Mouse (Mus musculus) heart, postnatal 0 days (tissue): Measurements from ENCODE around the gene Vezf1. TPM values are rescaled to one million over a fixed set of nuclear protein-coding genes. Genes with fewer than 3 reads are reported as not detected.
A peak's percentile ranks its signal among the peaks of the same experiment; 100 is the strongest.

ENCODE experiments used
- ATAC-seq: fragments of 200-750 bp; cut with Nextera tagmentation; 2 replicates; pipeline ENCODE4 v1.8.0; 2017; ENCODE audit warnings: low read depth, moderate number of reproducible peaks, moderate library complexity; ENCODE audit not compliant: insufficient read depth
- DNase-seq: peaks from one replicate; pipeline ENCODE4 v3.0.0-alpha.2; 2016; ENCODE audit warnings: low spot score
- H3K27ac ChIP-seq: fragments of 300-500 bp; sonication (generic); 2 replicates; pipeline ENCODE4 v1.5.1; 2014; ENCODE audit warnings: low read depth, mild to moderate bottlenecking
- H3K27me3 ChIP-seq: fragments of 300-500 bp; sonication (generic); 2 replicates; pipeline ENCODE4 v1.6.1; 2014; ENCODE audit warnings: low read length, mixed read lengths; ENCODE audit not compliant: control insufficient read depth, insufficient read depth
- H3K36me3 ChIP-seq: fragments of 300-500 bp; sonication (generic); replicated peaks from 2 replicates; pipeline ENCODE4 v1.6.1; 2014; ENCODE audit warnings: low read length, mixed read lengths; ENCODE audit not compliant: control insufficient read depth, insufficient read depth
- H3K4me1 ChIP-seq: fragments of 300-500 bp; sonication (generic); 2 replicates; pipeline ENCODE4 v1.6.1; 2014; ENCODE audit warnings: antibody characterized with exemption; ENCODE audit not compliant: control insufficient read depth, insufficient read depth
- H3K4me2 ChIP-seq: fragments of 300-500 bp; sonication (generic); 2 replicates; pipeline ENCODE4 v1.6.1; 2014; ENCODE audit warnings: low read depth, mild to moderate bottlenecking, low read length, moderate library complexity
- H3K4me3 ChIP-seq: fragments of 300-500 bp; sonication (generic); 2 replicates; pipeline ENCODE4 v1.5.1; 2014; ENCODE audit warnings: low read depth, low read length
- H3K9ac ChIP-seq: fragments of 300-500 bp; sonication (generic); replicated peaks from 2 replicates; pipeline ENCODE4 v1.6.1; 2014; ENCODE audit warnings: low read depth, low read length, mixed read lengths
- H3K9me3 ChIP-seq: fragments of 300-500 bp; sonication (generic); replicated peaks from 2 replicates; pipeline ENCODE4 v1.6.1; 2016; ENCODE audit warnings: low read length; ENCODE audit not compliant: control insufficient read depth
- CTCF ChIP-seq: IDR thresholded peaks from 2 replicates; pipeline ENCODE4 v1.5.1; 2016; ENCODE audit warnings: antibody characterized with exemption, control low read depth, low read depth
- EP300 ChIP-seq: IDR thresholded peaks from 2 replicates; pipeline ENCODE4 v1.6.1; 2016; ENCODE audit warnings: antibody characterized with exemption, low read depth
- WGBS: fragments of 180-500 bp; shearing (Covaris S2); extraction: QIAGEN DNeasy Blood & Tissue Kit; methylation state at CpG from one replicate; pipeline ENCODE4 v1.1.7; 2014; 5-methylcytosine and 5-hydroxymethylcytosine counted together
- polyA plus RNA-seq: library from polyadenylated mRNA; unstranded; fragments of >200 nt; fragmentation: Nextera tagmentation; extraction: Ambion mirVana; gene quantifications from 2 replicates; pipeline ENCODE4 v1.2.1, GENCODE M21; 2015
- total RNA-seq: library from RNA; depleted of rRNA; stranded (reverse); fragments of >200 nt; gene quantifications from 2 replicates; pipeline ENCODE4 v1.2.3, GENCODE M21; 2014; ENCODE audit warnings: low replicate concordance; rRNA removed

Vezf1 gene
- total and polyA plus RNA-seq, 2 experiments from 2014 or later = 17.6 to 31.9 TPM

GRCm38 (mm10) chr11:88126306-88126793, 58.3 kb downstream of the Vezf1 start:
- Histone ChIP-seq H3K4me3 (no peak overlapping the region), H3K36me3 (no peaks in the 10 kb centered on the region), H3K9me3 (no peaks in the 10 kb centered on the region), H3K27me3 (no peaks in the 10 kb centered on the region), H3K4me2 (no peak overlapping the region), H3K27ac (no peak overlapping the region), H3K9ac (no peak overlapping the region), H3K4me1 (peaks cover 1% of the 10 kb centered on the region; the same call in 1 of the 2 replicates)
- WGBS = 48% methylated on average over 5 of the region's 5 CpGs
- DNase-seq (no peak), ATAC-seq (no peak)
- TF ChIP-seq CTCF = no peak
- TF ChIP-seq EP300 = no peak

- DNase-seq (no peak), ATAC-seq (no peak)
- TF ChIP-seq EP300 = no peak
- no peak for TF ChIP-seq CTCF
- H3K9ac ChIP-seq = no peak overlapping the region
- no peaks in the 10 kb centered on the region for H3K27me3 ChIP-seq
- no peak overlapping the region for H3K27ac ChIP-seq
- no peaks in the 10 kb centered on the region for H3K9me3 ChIP-seq
- no peak overlapping the region for H3K4me3 ChIP-seq
- no peak overlapping the region for H3K4me2 ChIP-seq
- H3K36me3 ChIP-seq = no peaks in the 10 kb centered on the region
- H3K4me1 ChIP-seq = peaks cover 20% of the 10 kb centered on the region
- 95% methylated on average over 9 of the region's 9 CpGs for WGBS
Measured at GRCm38 (mm10) chr11:88128461-88128860, 60.4 kb downstream of the Vezf1 start.

- no peak overlapping the region for H3K27ac ChIP-seq
- DNase-seq = no peak
- H3K4me3 ChIP-seq = no peak overlapping the region
- no peak overlapping the region for H3K9ac ChIP-seq
- ATAC-seq = no peak
- H3K4me2 ChIP-seq = no peak overlapping the region
- H3K4me1 ChIP-seq = peaks cover 20% of the 10 kb centered on the region
- H3K9me3 ChIP-seq = no peaks in the 10 kb centered on the region
- TF ChIP-seq EP300 (no peak), CTCF (no peak)
- H3K36me3 ChIP-seq = no peaks in the 10 kb centered on the region
- H3K27me3 ChIP-seq = no peaks in the 10 kb centered on the region
- 76% methylated on average over 3 of the region's 3 CpGs for WGBS
Measured at GRCm38 (mm10) chr11:88129281-88129680, 61.2 kb downstream of the Vezf1 start.

- H3K27me3 ChIP-seq = no peaks in the 10 kb centered on the region
- no peak overlapping the region for H3K4me2 ChIP-seq
- no peak for ATAC-seq
- TF ChIP-seq EP300 (no peak), CTCF (no peak)
- no peaks in the 10 kb centered on the region for H3K9me3 ChIP-seq
- DNase-seq = no peak
- no peaks in the 10 kb centered on the region for H3K36me3 ChIP-seq
- no peak overlapping the region for H3K4me3 ChIP-seq
- 96% methylated on average over 10 of the region's 10 CpGs for WGBS
- no peak overlapping the region for H3K9ac ChIP-seq
- no peak overlapping the region for H3K27ac ChIP-seq
- H3K4me1 ChIP-seq = peaks cover 20% of the 10 kb centered on the region
Measured at GRCm38 (mm10) chr11:88129935-88130334, 61.9 kb downstream of the Vezf1 start.

- H3K9ac ChIP-seq = peak overlapping the region; percentile 34; the same call in 1 of the 2 replicates
- no peaks in the 10 kb centered on the region for H3K27me3 ChIP-seq
- H3K4me2 ChIP-seq = peak overlapping the region; percentile 49
- TF ChIP-seq CTCF (no peak), EP300 (no peak)
- 7% methylated on average over 8 of the region's 8 CpGs for WGBS
- peak overlapping the region; percentile 88 for H3K27ac ChIP-seq
- no peaks in the 10 kb centered on the region for H3K36me3 ChIP-seq
- no peaks in the 10 kb centered on the region for H3K9me3 ChIP-seq
- H3K4me1 ChIP-seq = peaks cover 20% of the 10 kb centered on the region
- DNase-seq = peak; percentile 85
- peak overlapping the region; percentile 17; the same call in 1 of the 2 replicates for H3K4me3 ChIP-seq
- ATAC-seq = peak; percentile 76
Measured at GRCm38 (mm10) chr11:88131847-88132246, 63.8 kb downstream of the Vezf1 start.

Other genes starting within 250 kb of the Vezf1 start
- 0.19 TPM in 1 of 2 replicates, not detected in the other for gene Lpo, start 240.0 kb upstream of the Vezf1 start, total RNA-seq
- not detected in 2 replicates for gene Lpo, start 240.0 kb upstream of the Vezf1 start, polyA plus RNA-seq
- gene Mks1, start 215.1 kb upstream of the Vezf1 start, total RNA-seq = 4.4 and 4.8 TPM in 2 replicates
- 4.5 and 6.0 TPM in 2 replicates for gene Mks1, start 215.1 kb upstream of the Vezf1 start, polyA plus RNA-seq
- gene Epx, start 192.7 kb upstream of the Vezf1 start, total RNA-seq = not detected in 2 replicates
- 0.22 and 0.25 TPM in 2 replicates for gene Epx, start 192.7 kb upstream of the Vezf1 start, polyA plus RNA-seq
- gene Olfr462, start 176.0 kb upstream of the Vezf1 start, total RNA-seq = not detected in 2 replicates
- not detected in 2 replicates for gene Olfr462, start 176.0 kb upstream of the Vezf1 start, polyA plus RNA-seq
- gene Olfr463, start 170.9 kb upstream of the Vezf1 start, total RNA-seq = not detected in 2 replicates
- not detected in 2 replicates for gene Olfr463, start 170.9 kb upstream of the Vezf1 start, polyA plus RNA-seq
- not detected in 2 replicates for gene Olfr464, start 147.3 kb upstream of the Vezf1 start, total RNA-seq
- gene Olfr464, start 147.3 kb upstream of the Vezf1 start, polyA plus RNA-seq = not detected in 2 replicates
- 18.6 and 20.7 TPM in 2 replicates for gene Dynll2, start 80.7 kb upstream of the Vezf1 start, total RNA-seq
- gene Dynll2, start 80.7 kb upstream of the Vezf1 start, polyA plus RNA-seq = 32.9 and 33.0 TPM in 2 replicates
- 195 and 223 TPM in 2 replicates for gene Srsf1, start 20.9 kb upstream of the Vezf1 start, total RNA-seq
- 82.2 and 83.5 TPM in 2 replicates for gene Srsf1, start 20.9 kb upstream of the Vezf1 start, polyA plus RNA-seq
- gene Cuedc1, start 29.8 kb downstream of the Vezf1 start, total RNA-seq = 15.1 and 19.2 TPM in 2 replicates
- gene Cuedc1, start 29.8 kb downstream of the Vezf1 start, polyA plus RNA-seq = 17.0 and 17.5 TPM in 2 replicates
- gene Mrps23, start 136.1 kb downstream of the Vezf1 start, total RNA-seq = 77.6 and 240 TPM in 2 replicates
- gene Mrps23, start 136.1 kb downstream of the Vezf1 start, polyA plus RNA-seq = 156 TPM in 2 replicates
- not detected in 2 replicates for gene Ccdc182, start 225.8 kb downstream of the Vezf1 start, total RNA-seq
- gene Ccdc182, start 225.8 kb downstream of the Vezf1 start, polyA plus RNA-seq = not detected in 2 replicates